Mouse (Mus musculus) v-Abl transformed pro-B cells (cell line): ENCODE measurements around the gene Vil1.

Experiments
- in situ Hi-C, 2 experiments: fragments of 400-800 bp; cut with MboI; formaldehyde crosslinking; loops; one replicate each; pipeline ENCODE4 v1.15.1; 2025; ENCODE audit not compliant: unreplicated experiment in 2 of 2

Vil1 gene

GRCm38 (mm10) chr1:74401015-74401702, 8.0 kb upstream of the Vil1 start:
- in situ Hi-C loops, result no loop called here

DNA sequence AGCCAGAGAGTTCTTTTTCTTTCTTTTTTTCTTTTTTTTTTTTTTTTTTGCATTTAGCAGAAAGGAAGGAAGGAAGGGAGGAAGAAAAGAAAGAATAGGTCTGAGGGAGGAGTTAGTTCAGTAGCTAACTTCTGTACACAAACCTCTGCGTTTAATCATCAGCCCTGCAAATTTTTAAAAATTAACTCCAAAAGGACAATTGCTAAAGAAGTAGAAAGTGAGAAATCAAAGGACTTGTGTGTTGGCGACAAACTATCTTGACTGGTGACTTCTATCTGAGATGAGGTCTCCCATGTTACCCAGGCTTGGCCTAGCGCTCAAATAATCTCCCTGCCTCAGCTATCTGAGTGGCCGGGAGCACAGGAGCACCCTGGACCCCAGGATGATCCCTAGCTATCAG, 5.0 kb upstream of the Vil1 start:
- in situ Hi-C loops, result no loop called here

DNA sequence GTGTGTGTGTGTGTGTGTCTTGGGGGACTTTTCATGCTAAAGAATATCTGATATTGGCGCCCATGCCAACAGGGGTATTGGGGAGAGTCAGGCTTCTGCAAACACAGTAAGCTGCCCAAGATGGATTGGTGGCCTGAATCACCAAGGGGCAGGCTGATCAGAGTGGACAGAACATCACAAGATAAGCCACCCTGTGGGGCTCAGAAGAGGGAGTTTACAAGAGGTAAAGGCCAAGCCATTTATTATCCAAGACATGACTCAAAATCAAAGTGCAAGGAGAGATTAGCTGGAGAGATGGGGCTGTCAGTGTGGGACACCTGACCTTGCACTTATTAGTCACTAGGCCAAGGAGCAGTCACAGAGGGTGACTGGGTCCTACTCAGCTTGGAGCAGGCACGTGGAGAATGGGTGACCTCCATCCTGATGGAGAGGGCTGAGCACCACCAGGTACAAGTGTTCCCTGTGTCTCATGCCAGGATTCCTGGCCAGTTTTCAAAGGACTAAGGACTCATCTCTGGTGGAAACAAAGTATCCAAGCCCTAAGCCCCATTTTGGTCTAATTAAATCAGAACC, 2.7 kb downstream of the Vil1 start:
- in situ Hi-C loops, result no loop called here

DNA sequence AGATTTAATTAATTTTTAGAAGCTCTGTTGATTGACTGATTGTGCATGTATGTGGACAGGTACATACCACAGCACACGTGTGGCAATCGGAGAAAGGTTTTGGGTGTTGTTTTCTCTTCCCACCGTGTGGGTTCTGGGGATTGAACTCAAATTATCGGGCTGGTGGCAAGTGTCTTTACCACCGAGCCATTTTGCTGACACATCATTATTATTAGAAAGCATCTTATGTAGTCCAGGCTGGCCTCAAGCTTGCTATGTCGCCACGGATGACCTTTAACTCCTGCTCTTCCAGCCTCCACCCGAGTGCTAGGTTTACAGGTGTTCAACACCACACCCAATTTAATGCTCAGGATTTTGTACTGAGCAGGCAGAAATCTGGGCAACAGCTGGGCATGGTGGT, 3.5 kb downstream of the Vil1 start:
- in situ Hi-C loops, result no loop called here

DNA sequence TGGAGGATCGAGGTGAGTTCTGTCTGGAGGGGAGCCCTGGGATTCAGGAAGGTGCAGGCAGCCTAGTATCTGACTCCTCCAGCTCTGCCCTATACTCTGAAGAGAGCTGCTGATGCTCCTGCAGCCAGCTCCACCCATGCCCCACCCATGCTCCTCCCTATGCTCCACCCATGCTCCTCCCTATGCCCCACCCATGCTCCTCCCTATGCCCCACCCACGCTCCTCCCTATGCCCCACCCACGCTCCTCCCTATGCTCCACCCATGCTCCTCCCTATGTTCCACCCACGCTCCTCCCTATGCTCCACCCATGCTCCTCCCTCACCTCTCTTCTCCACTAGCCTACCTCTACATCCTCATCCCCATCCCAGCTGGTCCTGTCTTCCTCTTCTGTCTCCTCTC, 6.0 kb downstream of the Vil1 start:
- in situ Hi-C loops, result no loop called here

DNA sequence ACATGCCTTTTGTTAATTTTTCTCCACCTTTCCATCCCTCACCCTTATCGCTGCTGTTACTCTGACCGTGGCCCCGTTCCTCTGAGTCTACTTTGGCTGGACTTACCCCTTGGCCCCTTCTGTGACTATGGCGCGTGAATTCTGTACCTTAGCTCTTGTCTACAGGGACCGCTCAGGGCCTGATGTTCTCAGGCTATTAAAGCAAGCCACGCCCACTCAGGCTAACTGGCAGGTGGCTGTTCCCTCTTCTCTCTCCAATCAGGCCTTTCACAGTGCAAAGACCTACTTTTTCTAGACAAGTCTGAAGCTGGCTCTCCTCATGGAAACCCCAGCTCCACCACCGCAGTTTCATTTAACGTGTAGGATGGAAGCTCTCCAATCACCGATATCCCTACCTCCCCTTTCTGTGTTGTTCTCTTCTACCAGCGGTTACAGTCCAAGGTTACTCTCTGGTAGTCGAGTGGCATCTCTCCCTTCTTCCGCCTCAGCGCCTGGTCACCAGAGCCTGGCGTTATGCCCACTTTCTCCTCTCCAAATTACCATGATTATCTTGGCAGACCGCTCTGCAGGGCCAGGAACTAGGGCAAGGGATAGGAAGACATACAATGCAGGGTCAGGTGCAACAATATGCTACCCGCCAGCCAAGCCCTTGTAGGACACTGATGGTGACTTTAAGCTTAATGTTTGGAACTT, 9.7 kb downstream of the Vil1 start:
- in situ Hi-C loops, result no loop called here

DNA sequence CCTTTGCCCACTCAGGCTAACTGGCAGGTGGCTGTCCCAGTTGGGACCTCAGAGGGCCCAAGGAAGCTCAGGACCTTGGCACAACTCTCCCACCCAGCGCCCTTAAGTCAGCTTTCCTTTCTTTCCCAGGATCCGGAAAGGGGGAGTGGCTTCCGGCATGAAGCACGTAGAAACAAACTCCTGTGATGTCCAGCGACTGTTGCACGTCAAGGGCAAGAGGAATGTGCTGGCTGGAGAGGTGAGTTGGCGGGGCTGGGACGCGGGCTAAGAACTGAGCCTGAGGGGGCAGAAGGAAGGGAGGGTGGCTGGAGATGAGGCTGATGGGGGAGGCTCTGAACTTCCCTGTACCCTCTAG, 10.2 kb downstream of the Vil1 start:
- in situ Hi-C loops, result no loop called here

DNA sequence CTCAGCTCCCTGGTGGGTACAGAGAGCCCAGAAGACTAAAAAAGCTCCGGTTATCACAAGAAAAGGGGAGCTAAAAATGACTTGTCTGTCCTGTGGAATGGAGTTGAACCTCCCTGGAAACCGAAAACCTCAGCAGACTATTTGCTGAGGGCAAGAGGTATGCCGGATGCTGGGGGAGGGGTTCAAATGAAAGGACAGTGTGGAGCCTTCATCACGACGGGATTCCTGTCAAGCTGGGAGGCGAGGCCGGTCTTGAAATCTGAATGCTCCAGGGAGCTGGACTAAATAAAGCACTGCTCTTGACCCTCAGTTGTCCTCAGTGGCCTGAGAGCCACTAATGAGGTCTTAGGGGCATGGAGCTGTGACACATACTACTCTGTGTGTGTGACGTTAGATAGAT, 14.0 kb downstream of the Vil1 start:
- in situ Hi-C loops, result no loop called here

- in situ Hi-C loops, result loop anchor here in 1 of 2 experiments (25.0 kb wide), 1 partner anchor 514 kb away; no protein-coding TSS in a partner anchor
These were observed 16.7 kb downstream of the Vil1 start for GRCm38 (mm10) chr1:74425845-74426244.

GRCm38 (mm10) chr1:74433220-74433619, 24.0 kb downstream of the Vil1 start:
- in situ Hi-C loops, result loop anchor here in 1 of 2 experiments (25.0 kb wide), 1 partner anchor 521 kb away; no protein-coding TSS in a partner anchor

DNA sequence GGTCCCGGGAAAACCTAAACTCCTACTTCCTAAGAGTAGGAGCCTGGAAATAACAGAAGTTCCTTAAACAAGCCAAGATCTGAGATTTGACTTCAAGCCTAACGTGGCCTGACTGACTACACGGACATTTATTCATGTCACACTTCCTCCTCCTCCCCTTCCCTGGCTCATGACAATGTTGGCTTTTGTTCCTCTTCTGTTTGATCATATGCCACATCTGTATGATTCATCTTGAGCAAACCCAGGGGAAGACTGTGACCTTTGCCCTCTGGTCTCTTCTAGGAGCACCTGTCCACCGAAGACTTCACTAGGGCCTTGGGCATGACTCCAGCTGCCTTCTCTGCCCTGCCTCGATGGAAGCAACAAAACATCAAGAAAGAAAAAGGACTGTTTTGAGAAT, 25.4 kb downstream of the Vil1 start:
- in situ Hi-C loops, result loop anchor here in 1 of 2 experiments (25.0 kb wide), 1 partner anchor 522 kb away; no protein-coding TSS in a partner anchor

GRCm38 (mm10) chr1:74435563-74435962, 26.4 kb downstream of the Vil1 start:
- in situ Hi-C loops, result loop anchor here in 1 of 2 experiments (25.0 kb wide), 1 partner anchor 523 kb away; no protein-coding TSS in a partner anchor

DNA sequence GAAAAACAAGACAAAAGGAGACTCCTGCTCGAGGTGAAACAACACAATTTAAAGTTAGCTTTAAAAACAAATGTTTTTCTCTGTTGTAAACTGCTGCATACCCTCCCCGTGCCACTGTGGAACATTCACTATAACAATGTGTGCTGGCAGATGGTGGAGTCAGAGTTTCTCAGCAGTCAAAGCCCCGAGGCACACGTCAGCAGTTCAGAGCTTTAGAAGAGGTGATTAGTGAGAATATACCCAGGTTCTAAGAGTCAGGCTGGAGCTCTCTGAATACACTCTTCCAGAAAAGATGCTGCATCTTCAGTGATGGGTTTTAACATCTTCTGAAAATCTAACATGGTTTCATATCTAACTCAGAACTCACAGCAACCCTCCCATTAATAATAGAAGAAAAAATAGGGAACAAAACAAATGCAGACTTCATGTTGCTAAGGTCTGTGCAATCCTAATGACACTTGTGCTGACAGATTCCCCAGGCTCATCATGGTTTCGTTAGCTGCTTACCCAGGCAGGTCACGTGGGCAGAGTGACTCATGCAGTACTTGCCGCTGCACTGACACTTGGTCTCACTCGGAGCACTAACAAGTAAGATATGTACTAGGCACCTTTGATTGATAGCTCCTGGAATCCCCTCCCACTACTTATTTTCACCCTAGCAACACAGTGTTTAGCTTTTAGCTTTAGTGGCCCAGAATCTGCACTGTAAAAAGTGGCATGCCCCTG, 28.7 kb downstream of the Vil1 start:
- in situ Hi-C loops, result loop anchor here in 1 of 2 experiments (25.0 kb wide), 1 partner anchor 526 kb away; no protein-coding TSS in a partner anchor

GRCm38 (mm10) chr1:74439166-74439876, 30.1 kb downstream of the Vil1 start:
- in situ Hi-C loops, result loop anchor here in 1 of 2 experiments (25.0 kb wide), 1 partner anchor 527 kb away; no protein-coding TSS in a partner anchor

- in situ Hi-C loops, result loop anchor here in 1 of 2 experiments (25.0 kb wide), 1 partner anchor 532 kb away; no protein-coding TSS in a partner anchor
These were observed 35.4 kb downstream of the Vil1 start for GRCm38 (mm10) chr1:74444538-74444937.

GRCm38 (mm10) chr1:74452611-74453045, 43.5 kb downstream of the Vil1 start:
- in situ Hi-C loops, result loop anchor here in 1 of 2 experiments (5.0 to 25.0 kb wide), 3 partner anchors 158 to 1590 kb away; partner anchors contain the start of gene Igfbp5

GRCm38 (mm10) chr1:74460273-74460672, 51.1 kb downstream of the Vil1 start:
- in situ Hi-C loops, result loop anchor here (5.0 to 25.0 kb wide), 3 partner anchors 297 to 1598 kb away; partner anchors contain the start of gene Igfbp5 (in 1 of the 2)
